Mouse (Mus musculus) adrenal gland, postnatal 36 days (tissue): ENCODE data around the gene Kera. TPM values are rescaled to one million over a fixed set of nuclear protein-coding genes. Genes with fewer than 3 reads are reported as not detected.

ENCODE experiments used
- total RNA-seq, 2 experiments: library from RNA; stranded (reverse); gene quantifications; 2 replicates each; pipeline ENCODE4 v1.2.3; 2021

Gene Kera
- total RNA-seq, 2 experiments from 2014 or later = not detected

Other genes with a start within 250 kb of the Kera start
- 100 to 1,000 TPM; 180 to 239 TPM for gene Dcn, start 127.3 kb upstream of the Kera start, total RNA-seq
- gene Lum, start 41.8 kb upstream of the Kera start, total RNA-seq = 10 to 100 TPM; 16.6 to 22.6 TPM
- under 1 TPM; 0.36 to 0.63 TPM for gene Epyc, start 37.2 kb downstream of the Kera start, total RNA-seq
- gene Ccer1, start 86.2 kb downstream of the Kera start, total RNA-seq = not detected
- gene C030005K15Rik, start 119.9 kb downstream of the Kera start, total RNA-seq = not detected